ENCODE assay signal across 11 mouse cellular contexts in the genomic region with DNA sequence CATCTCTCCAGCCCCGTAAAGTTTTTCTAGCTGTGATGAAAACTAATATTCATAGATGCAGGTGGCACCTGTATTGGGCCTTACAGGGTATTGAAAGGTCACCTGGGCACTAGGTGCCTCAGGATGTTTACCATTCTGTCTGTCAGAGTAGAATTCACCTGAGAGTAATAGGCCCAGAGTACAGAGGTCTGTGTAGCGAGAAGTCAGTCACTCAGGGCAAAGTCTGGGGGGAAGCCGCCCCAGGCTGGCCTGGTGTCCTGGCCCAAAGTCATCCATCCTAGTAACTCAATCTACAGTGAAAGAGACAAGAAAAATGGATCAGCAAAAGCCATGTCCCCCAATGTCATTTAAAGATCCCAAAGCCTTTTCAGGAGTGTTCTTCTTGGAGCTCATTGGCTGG. TPM values are rescaled to one million over a fixed set of nuclear protein-coding genes. Genes with fewer than 3 reads are reported as not detected.
"Had no signal": no experiment of that assay in that cellular context is flagged by ENCODE, and none has a peak within 500 bp of the region (broad histone marks: within the 10 kb centered on the region; RNA-seq: fewer than 3 reads in every experiment).

No protein-coding gene starts in this region.

- H3K9me3 ChIP-seq: hindbrain, embryonic 12.5 days; limb, embryonic 12.5 days; midbrain, embryonic 12.5 days had no signal

- ATAC-seq: hindbrain, embryonic 16.5 days; inflammation-experienced regulatory T-cells, adult 6 months had no signal

- H3K4me2 ChIP-seq: hindbrain, embryonic 12.5 days; limb, embryonic 12.5 days; midbrain, embryonic 12.5 days had no signal

- H3K27me3 ChIP-seq: hindbrain, embryonic 12.5 days; midbrain, embryonic 12.5 days had no signal

- H3K4me3 ChIP-seq: hindbrain, embryonic 12.5 days; limb, embryonic 12.5 days; midbrain, embryonic 12.5 days had no signal

- H3K9ac ChIP-seq: hindbrain, embryonic 12.5 days; limb, embryonic 12.5 days; liver, embryonic 14.5 days; midbrain, embryonic 12.5 days had no signal

- DNase-seq: layer of hippocampus, adult 9-11 months; layer of hippocampus, postnatal 36 days; thymus, adult 18-20 months; thymus, postnatal 14 days had no signal

- H3K27ac ChIP-seq: hindbrain, embryonic 12.5 days; kidney, postnatal 0 days; limb, embryonic 12.5 days; liver, embryonic 14.5 days; midbrain, embryonic 12.5 days had no signal

RNA-seq across cellular contexts. Expression of gene Necab2, which starts 45.6 kb away (rescaled TPM):
- polyA plus RNA-seq: inflammation-experienced regulatory T-cells, adult 6 months had no signal
